Mouse (Mus musculus) ES-E14 (cell line): Measurements from ENCODE around the gene Actl7a.

Source experiments
- CHD2 ChIP-seq: IDR thresholded peaks from 2 replicates; pipeline ENCODE4 v1.6.1; 2014; ENCODE audit warnings: mild to moderate bottlenecking, low read depth, low read length, inconsistent platforms
- HCFC1 ChIP-seq: IDR thresholded peaks from 2 replicates; pipeline ENCODE4 v1.6.1; 2012; ENCODE audit warnings: low read length, inconsistent platforms, borderline replicate concordance; ENCODE audit not compliant: insufficient read depth
- MAFK ChIP-seq: IDR thresholded peaks from 2 replicates; pipeline ENCODE4 v1.6.1; 2014; ENCODE audit warnings: mild to moderate bottlenecking, low read depth, low read length, inconsistent platforms; ENCODE audit not compliant: insufficient read depth
- ZC3H11A ChIP-seq: IDR thresholded peaks from 2 replicates; pipeline ENCODE4 v1.6.1; 2012; ENCODE audit warnings: low read depth, mild to moderate bottlenecking, inconsistent platforms, low read length, borderline replicate concordance
- ZNF384 ChIP-seq: IDR thresholded peaks from 2 replicates; pipeline ENCODE4 v1.6.1; 2012; ENCODE audit warnings: low read depth, low read length, inconsistent platforms

- TF ChIP-seq ZC3H11A, result no peak
- TF ChIP-seq CHD2, result no peak
- TF ChIP-seq ZNF384, result no peak
- TF ChIP-seq HCFC1, result no peak
- TF ChIP-seq MAFK, result no peak
These were observed 2.6 kb upstream of the Actl7a start for GRCm38 (mm10) chr4:56740611-56741010.
